Mouse (Mus musculus): Measurements from ENCODE around the gene Grwd1. TPM values are rescaled to one million over a fixed set of nuclear protein-coding genes. Genes with fewer than 3 reads are reported as not detected.

Grwd1 gene
- total RNA-seq, 2 experiments from 2014 or later, result 17.9 to 22.1 TPM

DNA sequence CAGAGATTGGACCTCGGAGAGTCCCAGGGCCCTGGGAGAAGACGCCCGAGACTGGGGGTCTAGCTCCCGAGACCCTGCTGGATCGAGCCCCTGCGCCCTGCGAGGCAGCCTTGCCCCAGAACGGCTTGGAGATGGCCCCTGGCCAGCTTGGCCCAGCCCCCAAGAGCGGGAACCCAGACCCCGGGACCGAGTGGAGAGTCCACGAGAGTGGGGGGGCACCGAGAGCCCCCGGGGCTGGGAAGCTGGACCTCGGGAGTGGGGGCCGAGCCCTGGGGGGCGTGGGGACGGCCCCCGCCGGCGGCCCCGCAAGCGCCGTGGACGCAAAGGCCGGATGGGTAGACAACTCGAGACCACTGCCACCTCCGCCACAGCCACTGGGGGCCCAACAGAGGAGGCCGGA is 35.8 kb downstream of the Grwd1 start:
- TF ChIP-seq CTCF (IDR thresholded peaks at IDR 0.05), result no peak
- Histone ChIP-seq H3K27ac (no peak overlapping the region), H3K4me3 (no peak overlapping the region)
- intact Hi-C loops (cut with DNase I), result no loop called here
- DNase-seq (ENCODE audit: extremely low spot score in 1 of 2, low spot score in 2 of 2), result no peak

- intact Hi-C loops (cut with DNase I), result no loop called here
- DNase-seq (ENCODE audit: extremely low spot score in 1 of 2, low spot score in 2 of 2), result no peak
- TF ChIP-seq CTCF (IDR thresholded peaks at IDR 0.05), result no peak
- Histone ChIP-seq H3K27ac (no peak overlapping the region), H3K4me3 (no peak overlapping the region)
Observed at GRCm38 (mm10) chr7:45793969-45794585, 36.7 kb downstream of the Grwd1 start.

DNA sequence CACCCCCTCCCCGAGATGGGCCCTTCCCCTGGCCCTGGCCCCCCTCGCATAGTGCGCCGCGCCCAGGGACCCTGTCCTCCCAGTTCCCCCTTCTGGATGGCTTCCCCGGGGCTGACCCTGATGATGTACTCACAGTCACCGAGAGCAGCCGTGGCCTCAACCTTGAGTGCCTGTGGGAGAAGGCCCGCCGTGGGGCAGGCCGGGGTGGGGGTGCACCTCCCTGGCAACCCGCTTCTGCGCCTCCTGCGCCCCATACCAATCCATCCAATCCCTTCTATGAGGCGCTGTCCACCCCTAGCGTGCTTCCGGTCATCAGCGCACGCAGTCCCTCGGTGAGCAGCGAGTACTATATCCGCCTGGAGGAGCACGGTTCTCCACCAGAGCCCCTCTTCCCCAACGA is 37.5 kb downstream of the Grwd1 start:
- no peak overlapping the region for H3K4me3 ChIP-seq
- H3K27ac ChIP-seq, result no peak overlapping the region
- DNase-seq (ENCODE audit: extremely low spot score in 1 of 2, low spot score in 2 of 2), result no peak
- no peak for TF ChIP-seq CTCF (IDR thresholded peaks at IDR 0.05)
- intact Hi-C loops (cut with DNase I), result no loop called here

DNA sequence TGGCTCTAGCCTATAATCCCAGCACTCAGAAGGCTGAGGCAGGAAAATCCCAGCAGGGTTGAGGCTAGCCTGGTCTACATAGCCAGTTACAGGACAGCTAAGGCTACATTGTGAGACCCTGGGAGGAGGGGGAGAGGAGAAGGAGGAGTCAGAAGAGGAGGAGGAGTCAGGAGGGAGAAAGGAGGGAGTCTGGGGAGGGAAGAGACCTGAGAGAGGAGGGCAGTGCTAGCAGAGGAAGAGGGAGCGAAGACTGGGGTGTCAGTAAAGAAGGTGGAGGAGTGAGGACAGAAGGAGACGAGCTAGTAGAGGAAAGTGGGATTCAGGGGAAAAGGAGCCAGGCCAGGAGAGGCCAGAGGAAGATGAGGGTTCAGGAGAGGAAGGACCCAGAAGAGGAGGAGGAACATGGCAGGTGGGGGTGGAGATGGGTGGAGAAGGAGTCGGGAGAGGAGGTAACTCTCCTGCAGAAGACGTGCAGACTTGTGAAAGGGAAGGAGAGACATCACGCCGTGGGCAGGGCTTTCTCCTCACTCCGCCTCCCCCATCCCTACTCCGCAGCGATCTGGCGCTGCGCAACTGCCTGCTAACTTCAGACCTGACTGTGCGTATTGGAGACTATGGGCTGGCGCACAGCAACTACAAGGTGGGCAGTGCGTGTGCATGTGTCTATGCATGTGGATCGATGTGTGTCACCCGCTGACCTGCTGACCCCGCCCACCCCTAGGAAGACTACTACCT is 38.8 kb downstream of the Grwd1 start:
- no peak overlapping the region for H3K27ac ChIP-seq
- intact Hi-C loops (cut with DNase I), result no loop called here
- no peak overlapping the region for H3K4me3 ChIP-seq
- no peak for TF ChIP-seq CTCF (IDR thresholded peaks at IDR 0.05)
- DNase-seq (ENCODE audit: extremely low spot score in 1 of 2, low spot score in 2 of 2), result no peak

- no peak for TF ChIP-seq CTCF (IDR thresholded peaks at IDR 0.05)
- no peak overlapping the region for H3K4me3 ChIP-seq
- no peak overlapping the region for H3K27ac ChIP-seq
- intact Hi-C loops (cut with DNase I), result no loop called here
- DNase-seq (ENCODE audit: extremely low spot score in 1 of 2, low spot score in 2 of 2), result no peak
Observed at GRCm38 (mm10) chr7:45790721-45791120, 40.0 kb downstream of the Grwd1 start.

DNA sequence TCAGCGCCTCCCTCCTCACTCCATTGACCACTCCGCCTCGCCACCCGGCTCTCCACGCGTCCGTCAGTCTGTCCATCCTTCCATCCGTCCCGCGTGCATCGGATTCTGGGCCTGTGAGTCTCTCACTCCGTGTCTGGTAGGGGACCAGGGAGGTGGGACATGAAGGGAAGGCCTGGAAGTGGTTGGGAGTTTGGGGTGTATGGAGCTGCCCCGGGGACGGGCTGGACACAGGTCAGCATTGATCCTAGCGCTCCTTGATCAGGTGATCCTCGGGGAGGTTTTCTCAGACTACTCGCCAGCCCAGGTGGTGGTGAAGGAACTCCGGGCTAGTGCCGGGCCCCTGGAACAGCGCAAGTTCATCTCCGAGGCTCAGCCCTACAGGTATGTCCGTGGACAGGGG is 43.1 kb downstream of the Grwd1 start:
- no peak for DNase-seq (ENCODE audit: extremely low spot score in 1 of 2, low spot score in 2 of 2)
- intact Hi-C loops (cut with DNase I), result no loop called here
- H3K27ac ChIP-seq, result no peak overlapping the region
- no peak for TF ChIP-seq CTCF (IDR thresholded peaks at IDR 0.05)
- H3K4me3 ChIP-seq, result no peak overlapping the region; the same call in 1 of the 2 replicates

- TF ChIP-seq CTCF (IDR thresholded peaks at IDR 0.05), result no peak
- peak in 1 of 2 experiments; percentile 67 for DNase-seq (ENCODE audit: extremely low spot score in 1 of 2, low spot score in 2 of 2)
- Histone ChIP-seq H3K4me3 (peak overlapping the region; percentile 59), H3K27ac (peak overlapping the region; percentile 93)
- intact Hi-C loops (cut with DNase I), result no loop called here
Observed at GRCm38 (mm10) chr7:45786661-45787413, 43.9 kb downstream of the Grwd1 start.

DNA sequence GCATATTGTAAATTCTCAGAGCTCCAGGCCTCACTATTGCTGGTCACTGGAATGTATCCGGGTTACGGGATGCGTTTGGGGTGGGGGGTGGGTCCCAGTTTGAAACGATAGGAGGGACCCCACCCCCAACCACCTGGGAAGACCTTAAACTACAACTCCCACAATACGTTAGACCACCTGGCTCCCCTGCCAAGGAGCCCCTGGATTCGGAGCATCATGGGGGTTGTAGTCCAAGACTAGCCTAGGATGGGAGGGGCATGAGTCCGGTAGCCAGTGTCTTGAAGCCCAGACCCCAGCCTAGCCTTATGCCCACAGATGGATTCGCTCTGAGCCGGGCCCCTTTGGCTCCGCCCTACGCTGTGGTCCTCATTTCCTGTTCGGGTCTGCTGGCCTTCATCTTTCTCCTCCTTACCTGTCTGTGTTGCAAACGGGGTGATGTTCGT is 44.6 kb downstream of the Grwd1 start:
- no peak for DNase-seq (ENCODE audit: extremely low spot score in 1 of 2, low spot score in 2 of 2)
- Histone ChIP-seq H3K4me3 (peak overlapping the region; percentile 59), H3K27ac (peak overlapping the region; percentile 93)
- TF ChIP-seq CTCF (IDR thresholded peaks at IDR 0.05), result no peak
- intact Hi-C loops (cut with DNase I), result no loop called here

DNA sequence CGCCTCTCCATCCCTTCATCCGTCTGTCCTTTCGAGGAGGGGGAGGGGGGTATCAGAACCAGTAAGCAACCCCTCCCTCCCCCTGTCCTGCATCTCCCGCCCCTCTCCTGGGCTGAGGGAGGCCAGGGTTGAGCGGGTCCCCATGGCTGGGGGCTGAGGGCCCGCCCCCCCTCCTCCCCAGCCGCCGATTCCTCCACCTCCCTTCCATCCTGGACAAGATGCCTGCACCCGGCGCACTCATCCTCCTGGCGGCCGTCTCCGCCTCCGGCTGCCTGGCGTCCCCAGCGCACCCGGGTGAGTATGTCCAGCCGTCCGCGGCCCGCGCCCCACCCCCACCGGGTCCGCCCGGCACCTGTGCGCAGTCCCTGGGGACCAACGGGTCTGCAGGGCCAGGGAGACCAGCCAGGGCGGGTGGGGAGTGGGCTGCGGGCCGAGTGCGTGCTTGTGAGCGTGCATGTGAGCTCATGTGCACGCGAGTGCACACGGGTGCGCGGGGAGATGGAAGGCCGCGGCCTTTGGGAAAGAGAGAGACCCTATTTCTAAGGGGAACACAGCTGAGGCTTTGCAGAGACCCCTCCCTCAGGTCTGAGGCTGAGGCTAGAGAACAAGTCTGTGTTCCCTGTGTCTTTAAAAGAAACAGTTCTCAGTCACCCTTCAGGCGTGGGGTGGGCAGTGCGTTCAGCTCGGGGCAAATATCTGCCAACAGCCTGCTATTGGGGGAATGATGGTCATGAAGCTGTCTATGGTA is 45.2 kb downstream of the Grwd1 start:
- TF ChIP-seq CTCF (IDR thresholded peaks at IDR 0.05), result no peak; the same call in 1 of the 2 replicates
- H3K4me3 ChIP-seq, result peak overlapping the region; percentile 59
- peak in 1 of 2 experiments; percentile 62 for DNase-seq (ENCODE audit: extremely low spot score in 1 of 2, low spot score in 2 of 2)
- H3K27ac ChIP-seq, result peak overlapping the region; percentile 93
- intact Hi-C loops (cut with DNase I), result no loop called here

GRCm38 (mm10) chr7:45784524-45785372 is 46.0 kb downstream of the Grwd1 start, which contains the start of gene Sult2b1:
Gene Sult2b1, minus strand, starts transcription at chr7:45784669.
- peak within 1 kb of the TSS; percentile 59 for H3K4me3 ChIP-seq
- peak; percentile 89 to 92 for DNase-seq (ENCODE audit: extremely low spot score in 1 of 2, low spot score in 2 of 2)
- no peak for TF ChIP-seq CTCF (IDR thresholded peaks at IDR 0.05)
- intact Hi-C loops (cut with DNase I), result no loop called here
- H3K27ac ChIP-seq, result peak within 1 kb of the TSS; percentile 97

All from left cerebral cortex, adult 2 months (tissue).